Mouse (Mus musculus): ENCODE measurements around the gene Lmnb2.

Gene Lmnb2

GRCm38 (mm10) chr10:80947802-80948201, 29.8 kb upstream of the Lmnb2 start:
- in situ Hi-C loops (cut with MboI, MseI), result no loop called here

DNA sequence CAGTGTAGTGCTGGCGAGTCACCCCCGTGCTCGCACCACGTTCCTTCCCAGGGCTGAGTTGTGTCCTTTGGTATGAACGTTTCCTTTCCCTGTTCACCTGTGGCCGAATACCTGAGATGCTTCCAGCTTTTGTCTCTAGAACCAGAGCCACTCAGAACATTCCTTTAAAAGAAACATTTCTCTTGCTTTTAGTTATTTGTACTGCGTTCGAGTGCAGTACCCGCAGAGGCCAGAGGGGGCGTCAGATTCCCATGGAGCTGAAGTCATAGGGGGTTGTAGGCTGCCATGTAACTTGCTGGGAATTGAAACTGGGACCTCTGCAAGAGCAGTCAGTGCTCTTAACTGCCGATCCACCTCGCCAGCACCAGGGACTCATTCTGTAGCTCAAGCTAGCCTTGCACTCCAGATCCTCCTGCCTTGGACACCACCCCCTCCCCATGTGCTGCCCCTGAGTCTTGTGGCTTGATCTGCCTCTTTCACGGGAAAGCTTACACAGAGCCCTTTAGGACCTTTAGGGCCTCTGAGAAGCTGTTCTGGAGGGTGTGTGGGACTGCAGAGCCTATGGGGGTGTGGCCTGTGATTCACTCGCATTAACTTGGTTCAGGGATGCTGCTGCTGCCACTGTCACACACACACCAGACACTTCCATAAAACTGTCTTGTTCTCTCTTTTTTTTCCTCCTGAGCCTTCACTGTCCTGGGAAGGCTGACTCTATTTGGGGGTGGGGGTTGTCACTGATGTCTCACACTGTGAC, 28.8 kb upstream of the Lmnb2 start:
- in situ Hi-C loops (cut with MboI, MseI), result no loop called here

GRCm38 (mm10) chr10:80944231-80944630, 26.2 kb upstream of the Lmnb2 start:
- in situ Hi-C loops (cut with MboI, MseI), result no loop called here

GRCm38 (mm10) chr10:80943701-80944100, 25.7 kb upstream of the Lmnb2 start:
- in situ Hi-C loops (cut with MboI, MseI), result no loop called here

DNA sequence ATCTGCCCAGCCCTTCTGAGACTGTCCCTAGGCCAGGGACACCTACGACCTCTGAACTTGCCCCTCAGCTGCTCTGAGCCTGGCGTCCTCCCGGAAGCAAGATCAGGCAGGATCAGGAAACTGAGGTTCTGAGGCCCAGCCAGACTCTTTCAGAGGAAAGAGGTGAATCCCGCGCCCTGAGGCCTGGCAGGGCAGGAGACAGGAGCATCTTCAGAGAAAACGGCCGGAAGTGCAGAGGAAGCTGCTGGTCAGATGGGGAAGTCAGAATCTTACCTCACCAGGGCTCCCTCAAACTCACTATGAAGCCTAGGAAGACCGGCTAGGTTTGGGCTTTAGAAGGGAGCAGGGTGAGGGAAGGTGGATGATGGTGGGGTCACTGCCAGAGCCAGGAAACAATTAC, 24.9 kb upstream of the Lmnb2 start:
- in situ Hi-C loops (cut with MboI, MseI), result no loop called here

DNA sequence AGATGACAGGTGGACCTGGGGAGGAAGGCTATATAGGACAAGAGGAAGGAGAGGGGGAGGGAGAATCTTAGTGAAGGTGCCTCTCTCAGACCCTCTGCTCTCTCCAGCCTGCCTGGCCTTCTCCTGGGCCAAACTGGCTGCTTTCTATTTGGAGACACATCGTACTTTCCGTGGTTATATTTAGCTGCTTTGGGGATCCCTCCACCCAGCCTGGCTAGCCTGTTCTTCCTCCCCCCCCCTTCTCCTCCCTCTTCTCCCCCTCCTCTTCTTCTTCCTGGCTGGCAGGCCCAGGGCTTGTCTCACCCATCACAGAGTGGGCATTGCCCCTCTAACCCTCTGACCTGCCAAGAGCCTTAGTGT, 22.9 kb upstream of the Lmnb2 start:
- in situ Hi-C loops (cut with MboI, MseI), result no loop called here

DNA sequence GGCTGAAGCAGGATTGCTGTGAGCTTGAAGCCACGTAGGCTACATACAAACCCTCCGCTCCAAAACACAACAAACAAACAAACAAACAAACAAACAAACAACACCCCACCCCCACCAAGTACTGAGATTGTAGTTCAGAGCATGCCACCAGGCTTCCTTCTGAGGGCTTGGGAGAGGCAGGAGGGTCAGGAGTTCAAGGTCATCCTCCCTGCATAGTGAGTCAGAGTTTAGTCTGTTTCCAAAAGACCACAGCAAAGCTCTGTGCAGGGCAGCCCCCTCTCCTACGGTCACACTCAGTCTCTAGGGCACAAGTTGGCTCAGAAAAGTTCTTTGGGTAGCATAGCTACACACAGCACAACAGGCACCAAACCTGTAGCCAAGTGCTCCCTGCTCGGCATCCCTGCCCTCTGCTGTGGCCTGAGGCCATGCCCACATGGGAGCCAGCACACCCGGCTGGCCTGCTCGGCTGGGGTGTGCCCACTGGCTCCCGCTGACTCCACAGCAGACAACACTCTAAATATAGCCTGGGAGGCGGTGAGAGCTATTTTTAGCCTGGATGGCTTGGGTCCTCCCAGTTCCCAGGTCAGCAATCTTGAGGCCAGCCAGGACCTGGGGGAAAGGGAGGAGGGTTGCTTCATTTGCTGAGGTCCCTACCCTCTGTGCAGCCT, 22.4 kb upstream of the Lmnb2 start:
- in situ Hi-C loops (cut with MboI, MseI), result no loop called here

DNA sequence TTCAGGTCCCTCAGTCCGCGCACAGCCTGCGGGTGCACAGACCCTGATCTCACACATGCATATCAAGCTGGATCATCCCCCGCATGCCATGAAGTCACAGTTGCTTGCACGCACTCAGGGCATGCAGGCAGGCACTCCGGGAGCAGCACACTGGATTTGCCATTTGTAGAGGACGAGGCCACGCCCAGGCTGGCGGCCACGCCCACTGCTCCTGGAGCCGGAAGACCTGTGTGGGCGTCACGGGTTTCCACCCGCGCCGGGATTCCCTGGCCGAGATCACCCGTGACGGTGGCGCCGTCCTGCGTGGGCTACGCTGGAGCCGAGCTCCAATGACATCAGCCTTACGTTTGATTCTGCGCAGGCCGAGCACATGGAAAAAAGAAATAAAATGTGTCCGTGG, 21.6 kb upstream of the Lmnb2 start:
- in situ Hi-C loops (cut with MboI, MseI), result loop anchor here (10.0 kb wide), 1 partner anchor 795 kb away; the partner anchor contains the start of genes Cbarp and Midn

DNA sequence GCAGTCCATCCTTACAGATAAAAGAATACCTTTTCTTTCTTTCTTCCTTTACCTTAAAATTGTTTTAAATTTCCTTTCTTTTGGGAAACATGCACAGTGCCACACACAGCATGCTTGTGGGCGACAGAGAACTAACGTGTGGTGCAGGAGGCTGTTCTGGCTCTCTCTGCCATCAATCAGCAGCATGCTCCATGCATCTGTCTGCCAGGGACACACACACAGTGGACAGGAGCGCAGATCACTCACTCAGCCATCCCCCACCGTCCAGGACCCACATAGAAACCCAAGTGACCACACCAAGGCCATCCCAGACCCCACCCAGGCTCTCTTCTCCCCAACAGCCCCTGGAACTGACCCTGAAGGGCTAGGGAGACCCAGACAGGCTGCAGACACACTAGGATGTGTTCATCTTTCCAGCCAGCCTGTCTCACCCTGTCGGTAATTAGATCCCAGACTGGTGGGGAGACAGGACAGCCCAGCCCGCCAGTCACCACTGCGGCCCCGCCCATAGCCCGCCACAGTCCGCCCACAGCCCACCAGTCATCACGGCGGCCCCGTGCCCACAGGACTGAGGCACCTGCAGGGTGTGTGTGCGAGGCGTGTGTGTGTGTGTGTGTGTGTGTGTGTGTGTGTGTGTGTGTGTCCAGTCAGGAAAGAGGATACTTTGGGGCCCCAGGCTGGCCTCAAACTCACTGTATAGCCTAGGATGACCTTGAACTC, 20.9 kb upstream of the Lmnb2 start:
- in situ Hi-C loops (cut with MboI, MseI), result loop anchor here (10.0 kb wide), 1 partner anchor 794 kb away; the partner anchor contains the start of genes Cbarp and Midn

- in situ Hi-C loops (cut with MboI, MseI), result loop anchor here (10.0 kb wide), 1 partner anchor 793 kb away; the partner anchor contains the start of genes Cbarp and Midn
These were observed 19.6 kb upstream of the Lmnb2 start for GRCm38 (mm10) chr10:80937646-80938045.

- in situ Hi-C loops (cut with MboI, MseI), result loop anchor here (10.0 kb wide), 1 partner anchor 792 kb away; the partner anchor contains the start of genes Cbarp and Midn
These were observed 18.7 kb upstream of the Lmnb2 start for GRCm38 (mm10) chr10:80936810-80937164.

DNA sequence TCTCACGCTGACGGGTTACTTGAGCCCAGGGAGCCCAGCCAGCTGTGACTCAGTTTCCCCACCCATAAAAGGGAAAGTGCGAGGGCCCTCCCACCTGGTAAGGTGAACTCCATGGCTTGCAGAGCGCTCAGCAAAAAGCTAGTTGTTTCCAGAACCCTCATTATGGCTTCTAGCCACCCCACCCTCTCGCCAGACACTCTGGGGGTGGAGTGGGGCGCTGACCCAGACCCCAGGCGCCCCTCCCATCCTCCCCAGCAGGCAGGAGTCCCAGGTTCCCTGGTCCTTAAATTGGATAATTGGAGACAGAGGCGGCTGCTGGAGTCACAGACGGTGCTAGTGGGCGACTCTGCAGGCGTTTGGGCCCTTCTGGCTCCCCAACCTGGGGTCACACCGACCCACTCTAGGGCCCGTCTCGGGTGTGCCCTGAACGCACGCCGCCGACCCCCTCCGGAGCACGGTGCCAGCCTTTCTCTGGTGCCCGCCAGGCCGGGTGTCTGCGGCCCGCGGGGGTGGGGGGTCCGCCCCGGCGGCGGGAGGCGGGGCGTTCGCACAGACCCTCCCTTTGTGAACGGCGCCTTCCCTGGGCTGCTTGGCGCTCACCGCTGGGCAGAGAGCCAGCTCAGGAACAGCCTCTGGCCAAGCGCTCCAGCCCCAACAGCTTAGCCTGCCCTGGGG, 18.2 kb upstream of the Lmnb2 start:
- in situ Hi-C loops (cut with MboI, MseI), result loop anchor here (10.0 kb wide), 1 partner anchor 791 kb away; the partner anchor contains the start of genes Cbarp and Midn

GRCm38 (mm10) chr10:80935698-80936097, 17.7 kb upstream of the Lmnb2 start:
- in situ Hi-C loops (cut with MboI, MseI), result loop anchor here (10.0 kb wide), 1 partner anchor 791 kb away; the partner anchor contains the start of genes Cbarp and Midn

DNA sequence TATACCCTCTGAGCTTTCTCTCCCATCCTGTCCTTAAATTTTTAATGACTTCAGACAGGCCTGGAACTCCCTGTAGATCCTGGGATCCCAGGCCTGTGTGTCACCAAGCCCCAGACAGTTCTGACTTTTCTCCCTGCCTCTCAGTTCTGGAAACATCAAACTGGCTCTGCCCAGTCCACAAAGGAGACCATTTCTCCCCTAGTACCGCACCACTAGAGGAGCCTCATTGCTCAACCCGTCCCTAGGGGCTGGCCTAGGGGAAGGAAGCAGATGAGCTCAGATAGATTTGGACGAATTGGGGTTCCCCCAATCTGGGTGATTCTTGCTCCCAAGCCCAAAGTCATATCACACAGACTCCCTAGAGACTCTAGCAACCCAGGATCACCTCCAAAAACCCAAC, 17.2 kb upstream of the Lmnb2 start:
- in situ Hi-C loops (cut with MboI, MseI), result loop anchor here (10.0 kb wide), 1 partner anchor 790 kb away; the partner anchor contains the start of genes Cbarp and Midn

DNA sequence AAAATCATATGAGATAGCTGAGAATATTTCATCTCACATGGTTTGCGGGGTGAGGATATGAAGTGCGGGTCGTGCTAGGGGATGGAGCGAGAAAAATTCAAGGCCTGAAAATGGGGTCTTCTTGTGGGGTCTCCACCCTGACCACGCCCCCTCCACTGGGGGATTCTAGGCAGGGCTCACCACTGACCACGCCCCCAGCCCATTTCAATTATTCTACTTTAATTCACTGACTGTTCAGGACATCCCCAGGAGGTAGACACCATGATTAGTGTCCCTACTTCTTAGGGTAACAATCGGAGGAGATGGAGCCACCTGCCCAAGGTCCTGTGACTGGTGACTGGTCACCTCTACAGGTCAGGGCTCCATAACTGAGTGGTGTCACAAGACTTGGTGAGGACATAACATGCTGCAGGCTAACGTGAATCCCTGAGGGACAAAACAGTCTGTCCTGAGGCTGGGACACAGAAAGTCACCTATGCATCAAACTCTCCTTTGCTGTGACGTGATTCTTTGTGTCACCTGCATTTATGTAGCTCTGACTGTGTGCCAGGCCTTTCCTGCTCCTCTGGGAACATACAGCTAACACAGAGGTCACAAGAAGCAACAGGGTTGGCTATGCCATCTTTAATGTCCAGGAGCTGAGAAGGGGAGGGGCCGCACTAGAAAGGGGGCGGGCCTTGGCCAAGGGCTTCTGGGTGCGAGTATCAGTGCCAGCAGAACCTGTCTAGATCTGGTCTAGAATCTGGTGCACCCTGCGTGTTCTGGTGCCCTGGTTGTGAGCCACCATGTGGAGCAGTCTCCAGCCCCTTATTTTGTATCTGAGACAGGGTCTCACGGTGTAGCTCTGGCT, 16.3 kb upstream of the Lmnb2 start:
- in situ Hi-C loops (cut with MboI, MseI), result loop anchor here (10.0 kb wide), 1 partner anchor 790 kb away; the partner anchor contains the start of genes Cbarp and Midn

- in situ Hi-C loops (cut with MboI, MseI), result loop anchor here (10.0 kb wide), 1 partner anchor 789 kb away; the partner anchor contains the start of genes Cbarp and Midn
These were observed 15.5 kb upstream of the Lmnb2 start for GRCm38 (mm10) chr10:80933421-80933979.

GRCm38 (mm10) chr10:80932700-80933420, 14.8 kb upstream of the Lmnb2 start:
- in situ Hi-C loops (cut with MboI, MseI), result loop anchor here (10.0 kb wide), 1 partner anchor 788 kb away; the partner anchor contains the start of genes Cbarp and Midn

DNA sequence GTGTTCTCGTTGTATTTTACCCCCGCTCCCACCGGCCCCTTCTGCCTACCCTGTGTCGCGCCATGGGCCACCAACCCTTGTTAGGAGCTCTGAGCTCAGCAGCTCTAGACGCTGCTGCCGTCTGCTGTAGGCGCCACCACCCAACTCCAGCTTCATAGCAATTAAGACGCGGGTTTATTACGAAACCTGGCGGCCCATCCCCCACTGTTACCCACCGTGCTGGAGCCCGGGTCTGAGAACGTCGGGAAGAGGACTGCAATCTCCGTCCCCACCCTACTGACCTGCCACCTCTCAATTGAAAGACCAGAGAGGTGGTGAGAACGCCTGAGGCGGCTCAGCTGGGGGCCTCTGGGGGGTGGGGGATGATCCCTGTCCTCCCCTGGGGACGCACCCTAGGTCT, 14.2 kb upstream of the Lmnb2 start:
- in situ Hi-C loops (cut with MboI, MseI), result loop anchor here (10.0 kb wide), 1 partner anchor 787 kb away; the partner anchor contains the start of genes Cbarp and Midn

GRCm38 (mm10) chr10:80931695-80932094, 13.7 kb upstream of the Lmnb2 start:
- in situ Hi-C loops (cut with MboI, MseI), result loop anchor here (10.0 kb wide), 1 partner anchor 787 kb away; the partner anchor contains the start of genes Cbarp and Midn

All from T-helper 2 cell (primary cell).